Mouse (Mus musculus) MEL (cell line): ENCODE results near the gene Ccdc141. TPM values are rescaled to one million over a fixed set of nuclear protein-coding genes. Genes with fewer than 3 reads are reported as not detected.

Experiments used
- DNase-seq: peaks from one replicate; pipeline ENCODE4 v3.0.0; 2011; ENCODE audit warnings: low read depth, low spot score
- H3K27ac ChIP-seq: 2 replicates; pipeline ENCODE4 v1.5.1; 2012; ENCODE audit warnings: low read depth, mild to moderate bottlenecking, control low read depth, low read length, moderate library complexity; ENCODE audit not compliant: control insufficient read depth
- H3K27me3 ChIP-seq, 2 experiments: fragments of 150-350 bp in 1 of 2; sonication (generic) in 1 of 2; 2 replicates each; pipeline ENCODE4 v1.6.1; 2012; ENCODE audit warnings: low read length in 2 of 2, mild to moderate bottlenecking in 2 of 2, improper control_type of control experiment in 1 of 2, moderate library complexity in 1 of 2; ENCODE audit not compliant: insufficient read depth in 2 of 2, control insufficient read depth in 1 of 2
- H3K36me3 ChIP-seq, 2 experiments: 2 replicates each; pipeline ENCODE4 v1.6.1; 2012 to 2014; ENCODE audit warnings: low read length in 2 of 2, improper control_type of control experiment in 1 of 2, inconsistent platforms in 1 of 2, mild to moderate bottlenecking in 1 of 2; ENCODE audit not compliant: insufficient read depth in 2 of 2, control insufficient read depth in 1 of 2
- H3K4me1 ChIP-seq, 2 experiments: fragments of 150-350 bp in 1 of 2; sonication (generic) in 1 of 2; 2 replicates each; pipeline ENCODE4 v1.6.1; 2012; ENCODE audit warnings: low read length in 2 of 2, improper control_type of control experiment in 1 of 2, mild to moderate bottlenecking in 1 of 2; ENCODE audit not compliant: insufficient read depth in 2 of 2, control insufficient read depth in 1 of 2
- H3K4me3 ChIP-seq, 2 experiments: fragments of 150-350 bp in 1 of 2; sonication (generic) in 1 of 2; 2 replicates each; pipeline ENCODE4 v1.5.1; 2012; ENCODE audit warnings: low read depth in 2 of 2, low read length in 2 of 2, mild to moderate bottlenecking in 2 of 2, moderate library complexity in 2 of 2, control low read depth in 1 of 2, improper control_type of control experiment in 1 of 2; ENCODE audit not compliant: control insufficient read depth in 1 of 2, insufficient read depth in 1 of 2
- H3K79me2 ChIP-seq: 2 replicates; pipeline ENCODE4 v1.6.1; 2012; ENCODE audit warnings: mild to moderate bottlenecking, low read length, moderate library complexity; ENCODE audit not compliant: control insufficient read depth, poor library complexity, insufficient read depth
- H3K9ac ChIP-seq: 2 replicates; pipeline ENCODE4 v1.6.1; 2012; ENCODE audit warnings: low read depth, mild to moderate bottlenecking, control low read depth, low read length, moderate library complexity; ENCODE audit not compliant: control insufficient read depth, poor library complexity, severe bottlenecking
- H3K9me3 ChIP-seq: fragments of 150-350 bp; sonication (generic); replicated peaks from 2 replicates; pipeline ENCODE4 v1.6.1; 2012; ENCODE audit warnings: mild to moderate bottlenecking, low read length, improper control_type of control experiment, moderate library complexity; ENCODE audit not compliant: insufficient read depth
- CHD2 ChIP-seq: IDR thresholded peaks from 2 replicates; pipeline ENCODE4 v1.6.1; 2011; ENCODE audit warnings: low read length, improper control_type of control experiment
- E2F4 ChIP-seq: IDR thresholded peaks from 2 replicates; pipeline ENCODE4 v1.6.1; 2011; ENCODE audit warnings: low read depth, low read length, improper control_type of control experiment, borderline replicate concordance
- GATA1 ChIP-seq: IDR thresholded peaks from 2 replicates; pipeline ENCODE4 v1.6.1; 2011; ENCODE audit warnings: low read depth, low read length, improper control_type of control experiment
- HCFC1 ChIP-seq: IDR thresholded peaks from 2 replicates; pipeline ENCODE4 v1.6.1; 2012; ENCODE audit warnings: low read depth, mild to moderate bottlenecking, inconsistent platforms, low read length, improper control_type of control experiment, moderate library complexity
- MAZ ChIP-seq: IDR thresholded peaks from 2 replicates; pipeline ENCODE4 v1.6.1; 2012; ENCODE audit warnings: low read depth, mild to moderate bottlenecking, inconsistent platforms, low read length, improper control_type of control experiment
- MXI1 ChIP-seq: IDR thresholded peaks from 2 replicates; pipeline ENCODE4 v1.6.1; 2011; ENCODE audit warnings: mild to moderate bottlenecking, low read depth, low read length, improper control_type of control experiment
- RAD21 ChIP-seq: IDR thresholded peaks from 2 replicates; pipeline ENCODE4 v1.6.1; 2011; ENCODE audit warnings: mild to moderate bottlenecking, low read depth, low read length, improper control_type of control experiment
- RCOR1 ChIP-seq: IDR thresholded peaks from 2 replicates; pipeline ENCODE4 v1.6.1; 2012; ENCODE audit warnings: low read depth, mild to moderate bottlenecking, inconsistent platforms, low read length, improper control_type of control experiment
- SMC3 ChIP-seq: IDR thresholded peaks from 2 replicates; pipeline ENCODE4 v1.6.1; 2011; ENCODE audit warnings: low read depth, low read length, improper control_type of control experiment
- UBTF ChIP-seq: IDR thresholded peaks from 2 replicates; pipeline ENCODE4 v1.6.1; 2012; ENCODE audit warnings: low read depth, mild to moderate bottlenecking, inconsistent platforms, low read length, improper control_type of control experiment, moderate library complexity, borderline replicate concordance; ENCODE audit not compliant: insufficient read depth
- ZMIZ1 ChIP-seq: IDR thresholded peaks from 2 replicates; pipeline ENCODE4 v1.6.1; 2012; ENCODE audit warnings: low read depth, mild to moderate bottlenecking, inconsistent platforms, low read length, improper control_type of control experiment, moderate library complexity
- ZNF384 ChIP-seq: IDR thresholded peaks from 2 replicates; pipeline ENCODE4 v1.6.1; 2012; ENCODE audit warnings: low read depth, mild to moderate bottlenecking, inconsistent platforms, low read length, improper control_type of control experiment
- polyA plus RNA-seq, 2 experiments: library from polyadenylated mRNA; stranded (reverse) in 1 of 2; unstranded in 1 of 2; fragments of >175 nt in 1 of 2; fragments of >200 nt in 1 of 2; gene quantifications; 2 replicates each; pipeline versions ENCODE4 v1.2.1 to v1.2.4; 2012; ENCODE audit warnings: low replicate concordance in 2 of 2, low read depth in 1 of 2; ENCODE audit not compliant: insufficient read length in 2 of 2, insufficient read depth in 1 of 2, missing spikeins in 1 of 2
- total RNA-seq: library from RNA; depleted of rRNA; stranded (reverse); fragments of 300-350 nt; gene quantifications from 2 replicates; pipeline ENCODE4 v1.2.3, GENCODE M21; 2012

The Ccdc141 gene
- total and polyA plus RNA-seq, 3 experiments, result 0.54 to 1.1 TPM; not detected in 1

GRCm38 (mm10) chr2:77007015-77007414 is 163.4 kb downstream of the Ccdc141 start:
- Histone ChIP-seq H3K9me3 (no peaks in the 10 kb centered on the region), H3K27ac (no peak overlapping the region), H3K36me3 (no peaks in the 10 kb centered on the region), H3K79me2 (no peaks in the 10 kb centered on the region), H3K4me1 (no peaks in the 10 kb centered on the region), H3K9ac (no peak overlapping the region)
- no peak for DNase-seq
- TF ChIP-seq GATA1 (no peak), ZMIZ1 (no peak)
- TF ChIP-seq, all 39 proteins: peak for 0
- Histone ChIP-seq H3K27me3 (no peaks in the 10 kb centered on the region), H3K4me3 (no peak overlapping the region)

- Histone ChIP-seq H3K27me3 (no peaks in the 10 kb centered on the region), H3K4me3 (no peak overlapping the region)
- TF ChIP-seq SMC3, result no peak
- no peak for TF ChIP-seq MAZ
- no peak for TF ChIP-seq CHD2
Measured at GRCm38 (mm10) chr2:77003148-77003547, 167.3 kb downstream of the Ccdc141 start.

GRCm38 (mm10) chr2:76998351-76998750 is 172.1 kb downstream of the Ccdc141 start:
- no peak overlapping the region for H3K4me3 ChIP-seq
- H3K9me3 ChIP-seq, result no peaks in the 10 kb centered on the region
- no peaks in the 10 kb centered on the region for H3K36me3 ChIP-seq
- H3K4me1 ChIP-seq, result no peaks in the 10 kb centered on the region
- no peak overlapping the region for H3K27ac ChIP-seq
- H3K79me2 ChIP-seq, result no peaks in the 10 kb centered on the region
- H3K9ac ChIP-seq, result no peak overlapping the region
- TF ChIP-seq E2F4, result no peak
- TF ChIP-seq UBTF, result no peak
- no peak for TF ChIP-seq ZNF384
- TF ChIP-seq RAD21, result no peak
- no peak for TF ChIP-seq HCFC1
- no peak for TF ChIP-seq MAZ
- TF ChIP-seq RCOR1, result no peak
- TF ChIP-seq MXI1, result no peak
- H3K27me3 ChIP-seq, result no peaks in the 10 kb centered on the region
- no peak for DNase-seq

More at GRCm38 (mm10) chr2:77003148-77003547, 167.3 kb downstream of the Ccdc141 start:
- DNase-seq, result no peak
- H3K9me3 ChIP-seq, result no peaks in the 10 kb centered on the region
- no peaks in the 10 kb centered on the region for H3K79me2 ChIP-seq
- H3K4me1 ChIP-seq, result no peaks in the 10 kb centered on the region
- no peak overlapping the region for H3K9ac ChIP-seq
- H3K27ac ChIP-seq, result no peak overlapping the region
- H3K36me3 ChIP-seq, result no peaks in the 10 kb centered on the region
